ENCODE assay signal across 8 mouse cellular contexts in genomic region chr8:112010997-112011815, GRCm38 (mm10). TPM values are rescaled to one million over a fixed set of nuclear protein-coding genes. Genes with fewer than 3 reads are reported as not detected.
DNase-seq lines count a peak whose midpoint lies in the region; ATAC-seq and TF ChIP-seq lines count a peak whose summit lies in the region.

Kars (minus strand) TSS chr8:112011323.
Terf2ip (plus strand) TSS chr8:112011398.

- intact Hi-C loops in heart, postnatal 36 days (cut with DNase I): loop anchor here (2.0 kb wide), 1 partner anchor 18 kb away; the partner anchor contains the start of gene Adat1

- no peak for TF ChIP-seq CTCF in G1E (IDR thresholded peaks at IDR 0.05; ENCODE audit: low read depth, low read length)
- peak; percentile 18; the same call in 1 of the 2 replicates for TF ChIP-seq CTCF in layer of hippocampus, adult 2 months (conservative IDR thresholded peaks at IDR 0.05)
- TF ChIP-seq CTCF in lung, embryonic 14.5 days (IDR thresholded peaks at IDR 0.05; ENCODE audit: low read depth): no peak
- no peak for TF ChIP-seq CTCF in olfactory bulb, adult 2 months (IDR thresholded peaks at IDR 0.05; ENCODE audit: insufficient read depth, low read depth, low read length)
- TF ChIP-seq CTCF in thymus, adult 2 months (IDR thresholded peaks at IDR 0.05; ENCODE audit: borderline replicate concordance, control insufficient read depth, extremely low read depth, insufficient read depth, low read length, poor library complexity): peak; percentile 51; the same call in 1 of the 2 replicates

- H3K9me3 ChIP-seq in G1E (replicated peaks): no peaks in the 10 kb centered on the region
- no peaks in the 10 kb centered on the region for H3K9me3 ChIP-seq in forebrain, embryonic 16.5 days (ENCODE audit: control insufficient read depth, low read length)
- H3K9me3 ChIP-seq in lung, embryonic 14.5 days (ENCODE audit: low read depth, low read length): no peaks in the 10 kb centered on the region

- H3K4me2 ChIP-seq in forebrain, embryonic 16.5 days (ENCODE audit: low read length): peak within 1 kb of the TSS; percentile 81
- H3K4me2 ChIP-seq in lung, embryonic 14.5 days: peak within 1 kb of the TSS; percentile 92

- H3K27ac ChIP-seq in forebrain, embryonic 16.5 days (ENCODE audit: low read length): peak within 1 kb of the TSS; percentile 83
- H3K27ac ChIP-seq in layer of hippocampus, adult 2 months: peak within 1 kb of the TSS; percentile 93
- H3K27ac ChIP-seq in lung, embryonic 14.5 days (ENCODE audit: low read depth): peak within 1 kb of the TSS; percentile 71
- H3K27ac ChIP-seq in olfactory bulb, adult 2 months (ENCODE audit: insufficient read depth, low read depth, low read length): peak within 1 kb of the TSS; percentile 54
- H3K27ac ChIP-seq in thymus, adult 2 months (ENCODE audit: control insufficient read depth, insufficient read depth, low read length): 0 out of 2 replicates have a peak within 1 kb of the TSS, but pooled peaks have one; percentile 19

- H3K36me3 ChIP-seq in G1E (replicated peaks): peaks cover 40% of the 10 kb centered on the region
- no peaks in the 10 kb centered on the region for H3K36me3 ChIP-seq in forebrain, embryonic 16.5 days (ENCODE audit: control insufficient read depth, insufficient read depth)
- H3K36me3 ChIP-seq in lung, embryonic 14.5 days (ENCODE audit: insufficient read depth): peaks cover 22% of the 10 kb centered on the region; the same call in 1 of the 2 replicates
- no peaks in the 10 kb centered on the region for H3K36me3 ChIP-seq in thymus, adult 2 months (ENCODE audit: control insufficient read depth, insufficient read depth, low read length)

- under 1% methylated on average over 61 of the region's 61 CpGs for WGBS in forebrain, embryonic 16.5 days
- under 1% methylated on average over 61 of the region's 61 CpGs for WGBS in lung, embryonic 14.5 days
- WGBS in olfactory bulb, adult 2 months: under 1% methylated on average over 61 of the region's 61 CpGs
- WGBS in thymus, adult 2 months: under 1% methylated on average over 61 of the region's 61 CpGs

- peak; percentile 82 for DNase-seq in G1E (ENCODE audit: low spot score)
- peak; percentile 94 for DNase-seq in cerebellum, adult 18-20 months
- DNase-seq in heart, postnatal 36 days: peak; percentile 92 to 94
- DNase-seq in layer of hippocampus, adult 2 months (ENCODE audit: low spot score in 2 of 2): peak; percentile 91 to 92
- peak; percentile 97 for DNase-seq in lung, embryonic 14.5 days
- DNase-seq in thymus, adult 2 months: peak; percentile 90

- H3K4me1 ChIP-seq in G1E (ENCODE audit: insufficient read depth, low read depth, low read length): peaks cover 40% of the 10 kb centered on the region
- H3K4me1 ChIP-seq in forebrain, embryonic 16.5 days (replicated peaks; ENCODE audit: control insufficient read depth, insufficient read depth, low read length): peaks cover 18% of the 10 kb centered on the region
- H3K4me1 ChIP-seq in lung, embryonic 14.5 days (ENCODE audit: insufficient read depth): peaks cover 6% of the 10 kb centered on the region; the same call in 1 of the 2 replicates
- peaks cover 5% of the 10 kb centered on the region for H3K4me1 ChIP-seq in olfactory bulb, adult 2 months (ENCODE audit: control insufficient read depth, insufficient read depth, low read length)
- H3K4me1 ChIP-seq in thymus, adult 2 months (replicated peaks; ENCODE audit: control insufficient read depth, insufficient read depth, low read length): peaks cover 2% of the 10 kb centered on the region; the same call in 1 of the 2 replicates

- H3K9ac ChIP-seq in forebrain, embryonic 16.5 days (replicated peaks; ENCODE audit: low read depth, low read length): peak within 1 kb of the TSS; percentile 74
- H3K9ac ChIP-seq in lung, embryonic 14.5 days: peak within 1 kb of the TSS; percentile 84

- peak; percentile 98 for TF ChIP-seq POLR2A in olfactory bulb, adult 2 months (IDR thresholded peaks at IDR 0.05; ENCODE audit: insufficient read depth, low read depth, low read length)
- TF ChIP-seq POLR2A in thymus, adult 2 months (IDR thresholded peaks at IDR 0.05; ENCODE audit: control insufficient read depth, extremely low read depth, insufficient read depth, low read length, poor library complexity): peak; percentile 84

- peak; percentile 72 for ATAC-seq in G1E (ENCODE audit: extremely low read depth, insufficient number of reproducible peaks, low FRiP score, poor library complexity, severe bottlenecking)
- ATAC-seq in forebrain, embryonic 16.5 days: peak; percentile 96
- peak; percentile 95 for ATAC-seq in lung, embryonic 14.5 days (ENCODE audit: insufficient read depth)

- H3K27me3 ChIP-seq in G1E (ENCODE audit: insufficient read depth, low read length): no peaks in the 10 kb centered on the region
- H3K27me3 ChIP-seq in forebrain, embryonic 16.5 days (replicated peaks; ENCODE audit: control insufficient read depth, insufficient read depth, low read length): no peaks in the 10 kb centered on the region
- no peaks in the 10 kb centered on the region for H3K27me3 ChIP-seq in lung, embryonic 14.5 days (ENCODE audit: insufficient read depth, low read length)
- H3K27me3 ChIP-seq in thymus, adult 2 months (ENCODE audit: control insufficient read depth, insufficient read depth, low read length): no peaks in the 10 kb centered on the region

- H3K4me3 ChIP-seq in G1E (ENCODE audit: low read depth, low read length): peak within 1 kb of the TSS; percentile 97
- H3K4me3 ChIP-seq in forebrain, embryonic 16.5 days (replicated peaks; ENCODE audit: low read length): peak within 1 kb of the TSS; percentile 75
- peak within 1 kb of the TSS; percentile 85 for H3K4me3 ChIP-seq in layer of hippocampus, adult 2 months
- H3K4me3 ChIP-seq in lung, embryonic 14.5 days (ENCODE audit: low read depth, low read length): peak within 1 kb of the TSS; percentile 93
- H3K4me3 ChIP-seq in olfactory bulb, adult 2 months (ENCODE audit: insufficient read depth, low read depth, low read length): peak within 1 kb of the TSS; percentile 73
- H3K4me3 ChIP-seq in thymus, adult 2 months (ENCODE audit: control insufficient read depth, insufficient read depth, low read length): peak within 1 kb of the TSS; percentile 97

RNA-seq across cellular contexts. Expression of gene Kars, which starts in this region (rescaled TPM):
- total RNA-seq in G1E (2014; fragmentation: Nextera tagmentation) (184 TPM in 2 replicates), G1E (2017) (177 TPM in 2 replicates)
- 87.8 and 113 TPM in 2 replicates for polyA plus RNA-seq in G1E (2012)
- 171 and 181 TPM in 2 replicates for polyA plus RNA-seq in forebrain, embryonic 16.5 days (2015; fragmentation: Nextera tagmentation; extraction: Ambion mirVana)
- total RNA-seq in heart, postnatal 36 days (2021): 100 to 1,000 TPM in 1 of 2 experiments, 10 to 100 TPM in 1; 99.8 to 106 TPM
- total RNA-seq in layer of hippocampus, adult 2 months (2021): 10 to 100 TPM; 76.7 to 78.4 TPM
- polyA plus RNA-seq in lung, embryonic 14.5 days (2014; fragmentation: Nextera tagmentation; extraction: Ambion mirVana): 227 and 229 TPM in 2 replicates
- not detected in 2 replicates for polyA plus RNA-seq in olfactory bulb, adult 2 months (2012; ENCODE audit: insufficient read depth, insufficient read length, low replicate concordance, missing spikeins)
- polyA plus RNA-seq in thymus, adult 2 months (2012; rRNA removed): 54.5 and 63.7 TPM in 2 replicates

RNA-seq across cellular contexts. Expression of gene Terf2ip, which starts in this region (rescaled TPM):
- total RNA-seq in G1E (2014; fragmentation: Nextera tagmentation) (18.4 and 26.1 TPM in 2 replicates), G1E (2017) (18.1 and 20.6 TPM in 2 replicates)
- 8.7 and 10.8 TPM in 2 replicates for polyA plus RNA-seq in G1E (2012)
- 57.0 and 64.6 TPM in 2 replicates for polyA plus RNA-seq in forebrain, embryonic 16.5 days (2015; fragmentation: Nextera tagmentation; extraction: Ambion mirVana)
- total RNA-seq in heart, postnatal 36 days (2021): 10 to 100 TPM; 11.1 to 12.0 TPM
- 10 to 100 TPM; 42.8 to 45.2 TPM for total RNA-seq in layer of hippocampus, adult 2 months (2021)
- polyA plus RNA-seq in lung, embryonic 14.5 days (2014; fragmentation: Nextera tagmentation; extraction: Ambion mirVana): 22.8 and 25.0 TPM in 2 replicates
- polyA plus RNA-seq in olfactory bulb, adult 2 months (2012; ENCODE audit: insufficient read depth, insufficient read length, low replicate concordance, missing spikeins): not detected in 2 replicates
- 13.1 and 15.7 TPM in 2 replicates for polyA plus RNA-seq in thymus, adult 2 months (2012; rRNA removed)

Comparison
In these comparisons a context has a peak if more than half of its experiments do, and no peak if none do; other contexts are left out.
1. Peak in every context shown above with its lines: DNase-seq, ATAC-seq, H3K4me3 ChIP-seq and H3K27ac ChIP-seq.
2. CTCF ChIP-seq: peak in layer of hippocampus, adult 2 months (single experiment) and thymus, adult 2 months (single experiment); none in G1E (single experiment), lung, embryonic 14.5 days (single experiment) and olfactory bulb, adult 2 months (single experiment).
3. H3K27ac ChIP-seq: peak in every context shown above with its lines; median percentile 93 in layer of hippocampus, adult 2 months; 83 in forebrain, embryonic 16.5 days; 71 in lung, embryonic 14.5 days; 54 in olfactory bulb, adult 2 months; 19 in thymus, adult 2 months.